Mouse (Mus musculus): ENCODE data around the gene Nckap5l.

DNA sequence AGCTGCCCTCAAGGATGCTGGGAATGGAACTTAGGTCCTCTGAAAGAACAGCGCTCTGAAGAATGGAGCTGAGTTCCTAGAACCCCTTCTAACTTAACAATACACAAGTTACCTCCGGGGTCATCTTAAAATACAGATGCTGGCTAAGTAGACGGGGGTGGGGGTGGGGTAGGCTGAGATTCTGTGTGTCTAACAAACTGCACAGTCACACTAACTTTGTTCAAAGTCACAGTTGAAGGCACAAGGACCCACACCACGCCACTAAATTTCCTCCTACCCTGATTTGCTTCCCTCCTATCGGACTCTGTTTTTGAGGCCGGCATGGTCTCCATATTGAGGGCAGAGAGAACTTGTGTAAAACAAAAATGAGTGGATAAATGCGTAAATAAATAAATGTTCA, 15.4 kb upstream of the Nckap5l start:
- TF ChIP-seq CTCF (IDR thresholded peaks at IDR 0.05; ENCODE audit: borderline replicate concordance, control insufficient read depth, extremely low read depth, insufficient read depth, low read length, poor library complexity) (no peak), POLR2A (IDR thresholded peaks at IDR 0.05; ENCODE audit: control insufficient read depth, extremely low read depth, insufficient read depth, low read length, poor library complexity) (no peak)

All from thymus, adult 2 months (tissue).